Mouse (Mus musculus): ENCODE measurements around the gene Olfr1181.
"Not testable (repeated sequence)": the region's sequence is repeated elsewhere in the genome, so short reads cannot be mapped to it uniquely, and the experiment has no call there.

Olfr1181 gene

DNA sequence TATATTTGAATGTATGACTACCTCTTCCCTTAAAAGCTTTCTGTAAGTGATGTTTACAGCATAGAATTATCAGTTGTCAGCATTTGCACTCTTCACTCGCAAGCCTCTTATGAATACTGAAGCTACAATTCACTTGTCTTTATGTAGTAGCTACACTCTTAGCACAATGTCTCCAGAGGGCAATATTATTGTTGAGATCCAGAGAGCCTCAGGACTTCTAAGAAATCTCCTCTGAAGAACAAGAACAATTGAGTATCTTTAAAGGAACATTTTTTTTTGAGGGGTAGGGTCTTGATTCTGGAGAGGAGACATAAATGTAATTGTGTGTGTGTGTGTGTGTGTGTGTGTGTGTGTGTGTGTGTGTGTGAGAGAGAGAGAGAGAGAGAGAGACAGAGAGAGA is at the start of gene Olfr1181:
Olfr1181 (minus strand) TSS at position 101 of the 400 bp plus-strand sequence.
- no peak for DNase-seq (ENCODE audit: low spot score in 2 of 2)

DNA sequence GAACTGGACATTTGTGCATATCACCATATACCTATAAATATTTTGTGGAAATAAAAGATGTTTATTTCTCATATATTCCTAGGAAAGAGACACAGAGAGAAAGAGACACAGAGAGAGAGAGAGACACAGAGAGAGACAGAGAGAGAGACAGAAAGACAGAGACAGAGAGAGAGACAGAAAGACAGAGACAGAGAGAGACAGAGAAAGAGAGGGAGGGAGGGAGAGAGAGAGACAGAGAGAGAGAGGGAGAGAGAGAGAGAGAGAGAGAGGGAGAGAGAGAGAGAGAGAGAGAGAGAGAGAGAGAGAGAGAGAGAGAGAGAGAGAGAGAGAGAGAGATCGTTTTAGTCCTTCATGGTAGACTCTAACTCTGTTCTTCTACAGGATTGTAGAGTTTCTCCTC is 28.6 kb upstream of the Olfr1181 start, which contains the start of gene Olfr1183:
Olfr1183 (plus strand) TSS at position 301 of the 400 bp plus-strand sequence.
- DNase-seq (ENCODE audit: low spot score in 2 of 2), result not testable (repeated sequence)

DNA sequence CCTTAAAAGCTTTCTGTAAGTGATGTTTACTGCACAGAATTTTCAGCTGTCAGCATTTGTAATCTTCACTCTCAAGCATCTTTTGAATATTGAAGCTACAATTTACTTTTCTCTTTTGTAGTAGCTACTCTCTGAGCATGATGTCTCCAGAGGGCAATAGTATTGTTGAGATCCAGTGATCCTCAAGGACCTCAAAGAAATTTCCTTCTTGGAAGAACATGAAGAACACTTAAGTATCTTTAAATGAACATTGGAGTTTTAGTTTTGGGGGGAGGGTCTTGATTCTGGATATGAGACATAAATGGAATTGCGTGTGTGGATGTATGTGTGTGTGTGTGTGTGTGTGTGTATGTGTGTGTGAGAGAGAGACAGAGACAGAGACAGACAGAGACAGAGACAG is 23.1 kb upstream of the Olfr1181 start, which contains the start of gene Gm13757:
Gm13757 (minus strand) TSS at position 101 of the 400 bp plus-strand sequence.
- DNase-seq (ENCODE audit: low spot score in 2 of 2), result no peak

DNA sequence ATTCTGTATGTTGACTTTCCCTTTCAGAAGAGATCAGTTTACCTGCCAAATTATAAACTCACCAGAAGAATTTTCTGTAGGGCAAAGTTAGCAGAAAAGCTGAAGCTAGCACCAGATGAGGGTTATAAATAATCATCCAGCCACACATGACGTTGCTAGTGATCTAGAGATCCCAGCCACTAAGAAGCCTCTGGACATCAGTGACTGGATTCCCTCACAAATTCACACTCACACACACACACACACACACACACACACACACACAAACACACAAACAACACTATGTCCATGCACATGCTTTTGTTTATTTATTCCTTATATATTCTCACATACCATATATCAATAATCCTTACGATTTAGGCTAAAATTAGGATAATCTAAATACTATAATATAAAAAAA is 6.9 kb downstream of the Olfr1181 start, which contains the start of gene Olfr1180:
Olfr1180 (minus strand) TSS at position 101 of the 400 bp plus-strand sequence.
- no peak for DNase-seq (ENCODE audit: low spot score in 2 of 2)

DNA sequence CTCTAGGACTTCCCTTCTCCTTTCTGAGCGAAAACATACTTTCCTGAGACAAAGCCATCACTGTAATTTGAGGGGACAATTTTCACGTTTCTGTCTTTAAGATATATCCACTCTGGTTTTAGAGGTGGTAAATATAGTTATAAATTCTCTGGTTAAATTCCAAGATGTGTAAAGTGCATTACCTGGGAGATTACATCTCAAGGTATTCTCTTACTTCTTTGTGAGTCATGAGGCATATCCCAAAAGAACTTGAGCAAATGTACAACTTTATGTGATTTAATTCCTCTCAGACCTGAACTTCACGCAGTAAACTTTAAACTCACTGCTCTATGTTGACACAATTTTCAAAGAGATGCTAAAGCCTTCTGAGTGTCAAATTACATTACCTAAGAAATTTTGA is 19.6 kb downstream of the Olfr1181 start, which contains the start of gene Olfr1179:
Olfr1179 (minus strand) TSS at position 101 of the 400 bp plus-strand sequence.
- DNase-seq (ENCODE audit: low spot score in 2 of 2), result no peak

DNA sequence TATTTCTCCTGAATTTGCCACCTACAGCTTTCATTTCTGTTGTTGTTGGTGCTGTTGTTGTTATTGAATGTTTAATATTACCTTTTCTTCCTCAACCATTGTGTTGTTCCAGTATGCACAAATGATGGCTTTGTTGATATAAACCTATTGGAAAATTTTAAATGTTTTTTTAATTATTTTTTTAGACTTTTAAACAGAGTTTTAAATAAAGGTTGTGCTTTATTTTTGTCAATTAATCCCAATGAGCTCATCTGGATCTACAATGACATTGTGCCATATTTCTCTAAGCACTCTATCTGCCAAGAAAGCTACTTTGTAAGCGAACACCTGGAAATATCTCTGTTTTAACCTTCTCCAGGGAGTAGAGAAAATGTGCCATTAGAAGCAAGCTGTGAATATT is 39.2 kb downstream of the Olfr1181 start, which contains the start of gene Olfr1178:
Olfr1178 (plus strand) TSS at position 301 of the 400 bp plus-strand sequence.
- no peak for DNase-seq (ENCODE audit: low spot score in 2 of 2)

Data from spleen, postnatal 36 days (tissue).